Mouse (Mus musculus): ENCODE results near the gene Cul9.
"Not testable (repeated sequence)": the region's sequence is repeated elsewhere in the genome, so short reads cannot be mapped to it uniquely, and the experiment has no call there.

Cul9 gene

GRCm38 (mm10) chr17:46511059-46511710, 35.0 kb downstream of the Cul9 start:
- in situ Hi-C loops (cut with MboI; ENCODE audit: unreplicated experiment in 2 of 2) = loop anchor here (5.0 kb wide), 2 partner anchors 74 to 329 kb away; partner anchors contain the start of gene Slc22a7 (in 1 of the 2)

- in situ Hi-C loops (cut with MboI; ENCODE audit: unreplicated experiment in 2 of 2) = loop anchor here (5.0 to 10.0 kb wide), 3 partner anchors 68 to 241 kb away; partner anchors contain the start of gene Slc22a7 (in 1 of the 2)
Observed at GRCm38 (mm10) chr17:46505617-46506016, 40.6 kb downstream of the Cul9 start.

GRCm38 (mm10) chr17:46503847-46504638, 42.1 kb downstream of the Cul9 start:
- in situ Hi-C loops (cut with MboI; ENCODE audit: unreplicated experiment in 2 of 2) = loop anchor here (10.0 kb wide), 2 partner anchors 169 to 239 kb away; no protein-coding TSS in a partner anchor

- in situ Hi-C loops (cut with MboI; ENCODE audit: unreplicated experiment in 2 of 2) = loop anchor here (10.0 kb wide), 2 partner anchors 168 to 238 kb away; no protein-coding TSS in a partner anchor
Observed at GRCm38 (mm10) chr17:46502775-46503174, 43.4 kb downstream of the Cul9 start.

- in situ Hi-C loops (cut with MboI; ENCODE audit: unreplicated experiment in 2 of 2) = no loop called here
Observed at GRCm38 (mm10) chr17:46497956-46498355, 48.2 kb downstream of the Cul9 start.

- in situ Hi-C loops (cut with MboI; ENCODE audit: unreplicated experiment in 2 of 2) = no loop called here
Observed at GRCm38 (mm10) chr17:46496623-46497434, 49.4 kb downstream of the Cul9 start, which contains the start of gene Dnph1. Gene Dnph1 (plus strand): TSS chr17:46496711.

- in situ Hi-C loops (cut with MboI; ENCODE audit: unreplicated experiment in 2 of 2) = not testable (repeated sequence)
Observed at GRCm38 (mm10) chr17:46496081-46496480, 50.1 kb downstream of the Cul9 start.

GRCm38 (mm10) chr17:46495486-46495885, 50.7 kb downstream of the Cul9 start:
- in situ Hi-C loops (cut with MboI; ENCODE audit: unreplicated experiment in 2 of 2) = no loop called here

- in situ Hi-C loops (cut with MboI; ENCODE audit: unreplicated experiment in 2 of 2) = no loop called here
Observed at GRCm38 (mm10) chr17:46487431-46487830, 58.8 kb downstream of the Cul9 start, which contains the start of gene Ttbk1. Gene Ttbk1 (minus strand): TSS chr17:46487675.

GRCm38 (mm10) chr17:46486995-46487394, 59.2 kb downstream of the Cul9 start:
- in situ Hi-C loops (cut with MboI; ENCODE audit: unreplicated experiment in 2 of 2) = no loop called here

- in situ Hi-C loops (cut with MboI; ENCODE audit: unreplicated experiment in 2 of 2) = no loop called here
Observed at GRCm38 (mm10) chr17:46484461-46484875, 61.7 kb downstream of the Cul9 start.

- in situ Hi-C loops (cut with MboI; ENCODE audit: unreplicated experiment in 2 of 2) = no loop called here
Observed at GRCm38 (mm10) chr17:46484021-46484431, 62.2 kb downstream of the Cul9 start.

- in situ Hi-C loops (cut with MboI; ENCODE audit: unreplicated experiment in 2 of 2) = no loop called here
Observed at GRCm38 (mm10) chr17:46483561-46484001, 62.6 kb downstream of the Cul9 start.

- in situ Hi-C loops (cut with MboI; ENCODE audit: unreplicated experiment in 2 of 2) = no loop called here
Observed at GRCm38 (mm10) chr17:46477286-46477685, 68.9 kb downstream of the Cul9 start.

GRCm38 (mm10) chr17:46476601-46477000, 69.6 kb downstream of the Cul9 start:
- in situ Hi-C loops (cut with MboI; ENCODE audit: unreplicated experiment in 2 of 2) = no loop called here

- in situ Hi-C loops (cut with MboI; ENCODE audit: unreplicated experiment in 2 of 2) = no loop called here
Observed at GRCm38 (mm10) chr17:46467830-46468229, 78.4 kb downstream of the Cul9 start.

GRCm38 (mm10) chr17:46462226-46462625, 84.0 kb downstream of the Cul9 start:
- in situ Hi-C loops (cut with MboI; ENCODE audit: unreplicated experiment in 2 of 2) = no loop called here

- in situ Hi-C loops (cut with MboI; ENCODE audit: unreplicated experiment in 2 of 2) = no loop called here
Observed at GRCm38 (mm10) chr17:46461347-46461746, 84.8 kb downstream of the Cul9 start.

GRCm38 (mm10) chr17:46460673-46461072, 85.5 kb downstream of the Cul9 start:
- in situ Hi-C loops (cut with MboI; ENCODE audit: unreplicated experiment in 2 of 2) = no loop called here

GRCm38 (mm10) chr17:46458439-46458838, 87.7 kb downstream of the Cul9 start:
- in situ Hi-C loops (cut with MboI; ENCODE audit: unreplicated experiment in 2 of 2) = no loop called here
